Mouse (Mus musculus): ENCODE results near the gene Minpp1.

DNA sequence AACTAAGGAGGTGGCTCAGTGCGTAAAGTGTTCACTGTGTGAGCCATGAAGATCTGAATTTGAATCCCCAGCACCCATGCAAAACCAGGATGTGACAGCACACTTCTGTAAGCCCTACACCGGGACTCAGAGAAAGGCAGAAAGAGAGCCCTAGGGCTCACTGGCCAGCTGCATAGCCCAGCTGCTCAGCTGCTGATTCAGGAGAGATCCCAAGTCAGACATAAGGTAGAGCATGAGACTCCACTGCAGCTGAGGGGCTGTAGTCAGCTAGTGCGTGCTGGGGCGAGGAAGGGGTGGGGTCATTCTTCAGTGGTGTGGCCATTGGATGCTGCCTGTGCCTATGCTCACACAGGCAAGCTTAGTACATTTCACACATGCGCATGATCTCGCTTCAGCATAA lies 21.5 kb downstream of the Minpp1 start:
- TF ChIP-seq CTCF (conservative IDR thresholded peaks at IDR 0.05; ENCODE audit: low read length), result no peak
- TF ChIP-seq POU5F1 (IDR thresholded peaks at IDR 0.05; ENCODE audit: borderline replicate concordance, low read length), result no peak
- TF ChIP-seq NANOG (IDR thresholded peaks at IDR 0.05; ENCODE audit: borderline replicate concordance, low read length), result no peak

All from E14TG2a.4 (cell line).